Mouse (Mus musculus) stomach, adult 2 months (tissue): ENCODE data around the gene Aldob. TPM values are rescaled to one million over a fixed set of nuclear protein-coding genes. Genes with fewer than 3 reads are reported as not detected.

Experiments used
- polyA plus RNA-seq: library from polyadenylated mRNA; depleted of rRNA; stranded (reverse); fragments of >200 nt; gene quantifications from 2 replicates; pipeline ENCODE4 v1.2.3, GENCODE M21; 2012; rRNA removed

The Aldob gene
- polyA plus RNA-seq: 1.9 and 2.4 TPM in 2 replicates

GRCm38 (mm10) chr4:49549383-49549782 lies at the start of gene Aldob:
Aldob (minus strand) TSS chr4:49549546.

GRCm38 (mm10) chr4:49597183-49598100 lies 48.1 kb upstream of the Aldob start, which contains the start of gene Tmem246:
Tmem246 (minus strand) TSS chr4:49597876.

GRCm38 (mm10) chr4:49520572-49521340 lies 28.6 kb downstream of the Aldob start, which contains the start of the genes Mrpl50 and Zfp189:
Mrpl50 (minus strand) TSS chr4:49521093.
Zfp189 (plus strand) TSS chr4:49521176.

GRCm38 (mm10) chr4:49506386-49506785 lies 43.0 kb downstream of the Aldob start, which contains the start of gene Baat:
Baat (minus strand) TSS chr4:49506557.

Other genes with a start within 250 kb of the Aldob start
- not detected in 2 replicates for gene Acnat2, start 141.4 kb downstream of the Aldob start, polyA plus RNA-seq
- gene Acnat1, start 75.6 kb downstream of the Aldob start, polyA plus RNA-seq: 0.74 and 1.1 TPM in 2 replicates
- gene Baat, start 43.0 kb downstream of the Aldob start, polyA plus RNA-seq: not detected in 2 replicates
- gene Mrpl50, start 28.5 kb downstream of the Aldob start, polyA plus RNA-seq: 0.12 and 0.48 TPM in 2 replicates
- gene Zfp189, start 28.4 kb downstream of the Aldob start, polyA plus RNA-seq: 0.04 and 0.17 TPM in 2 replicates
- 66.6 and 119 TPM in 2 replicates for gene Tmem246, start 48.3 kb upstream of the Aldob start, polyA plus RNA-seq
- gene Rnf20, start 82.5 kb upstream of the Aldob start, polyA plus RNA-seq: 6.2 and 7.3 TPM in 2 replicates
- gene Ppp3r2, start 132.5 kb upstream of the Aldob start, polyA plus RNA-seq: not detected in 2 replicates